Mouse (Mus musculus) cortical plate, adult 2 months (tissue): Measurements from ENCODE around the gene Ndufc2. TPM values are rescaled to one million over a fixed set of nuclear protein-coding genes. Genes with fewer than 3 reads are reported as not detected.

Source experiments
- H3K27ac ChIP-seq: fragments of 200-500 bp; 2 replicates; pipeline ENCODE4 v1.5.1; 2012; ENCODE audit warnings: low read length, control low read depth, inconsistent platforms; ENCODE audit not compliant: insufficient read depth
- H3K4me1 ChIP-seq: fragments of 200-500 bp; 2 replicates; pipeline ENCODE4 v1.6.1; 2011; ENCODE audit warnings: low read length; ENCODE audit not compliant: control insufficient read depth, insufficient read depth
- H3K4me3 ChIP-seq: fragments of 200-500 bp; 2 replicates; pipeline ENCODE4 v1.5.1; 2011; ENCODE audit warnings: mild to moderate bottlenecking, low read length, control low read depth; ENCODE audit not compliant: insufficient read depth
- CTCF ChIP-seq: fragments of 200-500 bp; IDR thresholded peaks from 2 replicates; pipeline ENCODE4 v1.5.1; 2011; ENCODE audit warnings: mild to moderate bottlenecking, control low read depth, low read length; ENCODE audit not compliant: insufficient read depth; ENCODE audit errors: extremely low read depth
- POLR2A ChIP-seq: fragments of 200-500 bp; IDR thresholded peaks from 2 replicates; pipeline ENCODE4 v1.6.1; 2011; ENCODE audit warnings: mild to moderate bottlenecking, low read length, control low read depth; ENCODE audit not compliant: insufficient read depth; ENCODE audit errors: extremely low read depth
- polyA plus RNA-seq: library from polyadenylated mRNA; depleted of rRNA; stranded (reverse); fragments of >200 nt; gene quantifications from 2 replicates; pipeline ENCODE4 v1.2.3, GENCODE M21; 2012

The Ndufc2 gene
- polyA plus RNA-seq, 1 experiment = 243 TPM

DNA sequence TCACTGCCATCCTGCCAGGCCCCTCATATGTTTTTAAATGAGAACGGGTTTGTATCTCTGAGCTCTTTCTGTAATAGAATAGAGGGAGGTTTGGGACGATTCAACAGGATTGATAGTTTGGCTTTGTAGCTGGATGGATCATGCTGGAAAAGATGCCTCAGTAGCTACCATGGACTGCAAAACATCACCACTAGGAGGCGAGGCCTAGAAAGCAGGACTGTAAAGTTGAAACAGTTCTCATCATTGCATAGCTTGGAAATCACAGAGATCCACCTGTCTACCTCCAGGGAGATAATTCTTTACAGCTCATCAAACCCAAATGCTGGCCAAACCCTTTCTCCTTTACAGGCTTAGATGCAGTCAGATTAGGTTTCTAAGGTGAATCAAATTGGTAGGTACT lies 11.8 kb downstream of the Ndufc2 start:
- Histone ChIP-seq H3K27ac (no peak overlapping the region), H3K4me3 (no peak overlapping the region), H3K4me1 (no peaks in the 10 kb centered on the region)
- TF ChIP-seq CTCF = 0 out of 2 replicates have a peak, but pooled peaks have one; percentile 18
- no peak for TF ChIP-seq POLR2A

DNA sequence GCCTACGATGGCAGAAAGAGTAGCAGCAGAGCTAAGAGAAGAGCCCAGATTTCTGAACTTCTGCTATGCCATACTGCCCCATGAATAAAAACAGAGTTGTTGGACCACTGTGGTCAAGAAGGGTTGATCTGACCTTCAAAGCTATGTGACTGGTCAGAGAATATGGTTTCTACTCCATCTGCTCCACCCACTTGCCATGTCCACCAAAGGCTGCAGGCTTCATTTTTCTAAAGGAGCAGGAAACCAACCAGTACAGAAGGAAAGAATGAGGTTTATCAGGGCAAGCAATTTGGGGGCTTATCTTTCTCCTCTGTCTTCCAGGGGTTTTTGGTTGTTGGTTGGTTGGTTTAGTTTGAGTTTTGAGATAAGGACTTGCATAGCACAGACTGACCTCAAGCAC lies 14.2 kb downstream of the Ndufc2 start:
- Histone ChIP-seq H3K27ac (no peak overlapping the region), H3K4me3 (no peak overlapping the region)
- TF ChIP-seq POLR2A (no peak), CTCF (no peak)

GRCm38 (mm10) chr7:97414426-97414825 lies 14.6 kb downstream of the Ndufc2 start:
- no peak overlapping the region for H3K4me3 ChIP-seq
- H3K27ac ChIP-seq = no peak overlapping the region
- H3K4me1 ChIP-seq = peaks cover 2% of the 10 kb centered on the region; the same call in 1 of the 2 replicates
- TF ChIP-seq CTCF (no peak), POLR2A (no peak)

More for the DNA sequence above, 14.2 kb downstream of the Ndufc2 start:
- H3K4me1 ChIP-seq = peaks cover 2% of the 10 kb centered on the region; the same call in 1 of the 2 replicates

DNA sequence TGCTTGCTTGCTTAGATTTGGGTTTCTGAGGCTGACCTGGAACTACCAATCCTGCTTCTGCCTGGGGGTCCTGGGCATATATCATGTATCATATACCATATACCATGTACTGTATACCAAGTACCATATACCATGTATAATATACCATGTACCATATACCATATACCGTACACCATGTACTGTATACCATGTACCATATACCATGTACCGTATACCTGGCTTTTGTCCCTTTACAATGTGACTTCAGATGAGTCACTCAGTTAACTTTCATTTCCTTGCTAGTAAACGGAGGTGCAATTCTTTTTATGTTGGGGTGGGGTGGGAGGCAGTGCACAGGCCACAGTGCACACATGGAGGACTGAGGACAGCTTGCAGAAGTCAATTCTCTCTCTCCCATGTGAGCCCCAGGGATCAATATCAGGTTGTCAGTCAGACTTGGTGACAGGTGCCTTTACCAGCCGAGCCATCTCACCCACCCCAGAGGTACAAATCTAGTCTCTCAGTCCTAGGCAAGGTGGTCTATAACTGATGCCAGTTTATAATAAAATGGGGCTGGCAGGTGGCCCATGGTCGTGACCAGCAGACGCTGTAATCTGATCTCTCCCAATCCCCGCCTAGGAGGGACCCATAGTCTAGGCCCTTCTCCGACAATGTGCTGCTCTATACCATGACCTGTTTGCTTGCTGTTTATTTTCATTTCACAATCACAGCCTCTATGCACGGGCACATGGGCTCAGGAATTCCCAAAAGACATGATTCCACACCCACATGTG lies 15.3 kb downstream of the Ndufc2 start:
- H3K27ac ChIP-seq = no peak overlapping the region
- TF ChIP-seq CTCF (no peak), POLR2A (no peak)
- H3K4me3 ChIP-seq = no peak overlapping the region
- peaks cover 2% of the 10 kb centered on the region; the same call in 1 of the 2 replicates for H3K4me1 ChIP-seq

DNA sequence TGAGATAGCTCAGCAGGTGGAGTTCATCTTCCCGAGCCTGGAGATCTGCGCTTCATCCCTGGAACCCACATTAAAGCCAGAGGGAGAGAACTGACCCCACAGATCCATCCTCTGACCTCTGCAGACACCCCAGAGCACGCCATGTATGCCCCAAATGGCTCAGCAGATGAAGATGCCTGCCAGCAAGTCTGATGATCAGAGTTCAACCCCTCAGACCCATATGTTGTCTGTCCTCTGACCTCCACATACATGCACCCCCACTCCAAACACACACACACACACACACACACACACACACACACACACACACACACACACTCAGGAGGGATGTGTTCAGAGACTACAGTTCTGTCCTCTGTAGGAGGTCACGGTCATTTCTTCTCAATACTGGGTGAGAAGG lies 16.7 kb downstream of the Ndufc2 start:
- H3K4me1 ChIP-seq = peaks cover 7% of the 10 kb centered on the region
- no peak overlapping the region for H3K27ac ChIP-seq
- peak overlapping the region; percentile 45 for H3K4me3 ChIP-seq
- TF ChIP-seq CTCF = no peak
- TF ChIP-seq POLR2A = no peak

DNA sequence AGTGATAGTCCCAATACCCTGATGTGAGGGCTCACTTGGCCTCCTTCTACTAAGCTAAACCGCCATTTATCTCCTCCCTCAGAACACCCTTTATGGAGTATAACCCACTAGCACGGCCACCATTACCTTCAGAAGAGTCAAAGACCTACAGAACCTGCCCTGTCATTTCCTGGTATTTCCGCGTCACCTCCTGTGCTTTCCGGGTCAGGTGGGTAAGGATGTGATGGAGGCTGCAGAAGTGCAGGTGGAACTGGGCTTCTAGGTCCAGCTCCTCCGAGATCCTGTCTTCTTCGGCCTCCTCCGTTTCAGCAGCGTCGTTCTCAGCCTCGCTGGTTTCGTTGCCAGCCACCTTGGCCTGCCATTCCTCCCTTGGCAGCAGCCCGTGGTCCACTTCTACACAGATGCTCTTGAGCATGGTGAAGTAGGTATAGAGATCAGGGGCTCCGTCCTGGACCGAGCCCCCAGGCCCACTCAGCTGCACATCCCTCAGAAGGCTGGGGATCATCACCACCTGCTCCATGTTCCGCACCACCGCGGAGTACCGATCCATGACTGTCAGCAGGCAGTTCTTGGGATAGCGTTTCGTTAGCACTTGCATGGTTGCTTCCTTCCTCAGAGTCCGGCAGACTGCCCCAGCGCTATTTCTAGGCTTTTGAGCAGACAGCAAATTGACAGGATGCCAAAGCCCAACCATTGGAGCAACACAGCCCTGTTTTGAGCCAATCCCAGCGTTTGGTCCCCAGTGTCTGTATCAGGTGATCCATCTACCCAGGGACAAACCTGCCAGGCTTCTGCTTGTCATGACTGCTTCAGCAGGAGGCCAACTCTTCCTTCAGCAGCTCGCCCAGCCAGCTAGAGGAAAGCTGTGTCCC lies 17.3 kb downstream of the Ndufc2 start, which contains the start of gene Thrsp:
TSS of gene Thrsp (minus strand) at position 825 of the 872 bp plus-strand sequence.
- Histone ChIP-seq H3K27ac (peak within 1 kb of the TSS; percentile 45), H3K4me3 (peak within 1 kb of the TSS; percentile 45)

GRCm38 (mm10) chr7:97418717-97419116 lies 18.9 kb downstream of the Ndufc2 start:
- no peak overlapping the region for H3K27ac ChIP-seq
- H3K4me1 ChIP-seq = peaks cover 7% of the 10 kb centered on the region
- TF ChIP-seq POLR2A (no peak), CTCF (no peak)
- H3K4me3 ChIP-seq = no peak overlapping the region

More for the DNA sequence above, 17.3 kb downstream of the Ndufc2 start, which contains the start of gene Thrsp:
- peaks cover 7% of the 10 kb centered on the region for H3K4me1 ChIP-seq
- TF ChIP-seq CTCF (no peak), POLR2A (peak; percentile 85)

DNA sequence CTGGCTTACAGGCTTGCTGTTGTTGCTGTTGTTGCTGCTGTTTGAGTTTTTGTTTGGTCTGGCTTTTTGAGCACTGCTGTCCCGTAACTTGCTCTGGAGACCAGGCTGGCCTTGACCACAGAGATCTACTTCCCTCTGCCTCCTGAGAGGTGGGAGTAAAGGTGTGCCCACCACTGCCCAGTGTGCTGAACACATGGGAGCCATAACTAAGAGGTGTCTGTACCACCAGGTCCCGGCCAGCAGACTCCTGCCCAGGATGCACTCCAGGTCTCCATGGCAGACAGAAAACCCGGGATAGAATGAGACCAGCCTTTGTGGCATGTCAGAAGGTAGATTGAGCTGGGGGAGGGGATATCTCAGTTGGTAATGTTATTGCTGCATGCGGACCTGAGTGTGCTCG lies 19.4 kb downstream of the Ndufc2 start:
- no peak overlapping the region for H3K4me3 ChIP-seq
- TF ChIP-seq CTCF (no peak), POLR2A (no peak)
- no peak overlapping the region for H3K27ac ChIP-seq

DNA sequence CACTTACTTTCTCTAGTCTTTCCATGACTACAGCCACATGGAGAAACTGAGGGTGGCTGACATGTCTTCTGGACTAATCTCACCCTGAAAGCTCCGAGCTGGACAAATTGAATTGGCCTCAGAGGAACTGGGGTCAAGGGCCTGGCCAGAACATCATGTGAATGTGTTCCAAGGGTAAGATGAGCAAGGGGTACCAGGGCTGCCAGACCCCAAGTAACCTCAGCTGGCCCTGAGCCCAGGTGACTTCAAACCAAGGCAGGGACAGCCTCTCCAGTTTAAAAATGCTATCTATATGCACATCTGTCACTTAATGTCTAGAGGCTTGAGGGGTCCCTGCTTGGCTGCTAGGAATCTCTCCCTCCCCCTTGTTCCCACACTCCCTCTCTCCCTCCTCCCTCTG lies 20.6 kb downstream of the Ndufc2 start:
- Histone ChIP-seq H3K4me3 (no peak overlapping the region), H3K27ac (no peak overlapping the region), H3K4me1 (peaks cover 7% of the 10 kb centered on the region)
- no peak for TF ChIP-seq CTCF

More for the DNA sequence above, 19.4 kb downstream of the Ndufc2 start:
- H3K4me1 ChIP-seq = peaks cover 7% of the 10 kb centered on the region
